Mouse (Mus musculus): ENCODE measurements at regions not wholly inside any gene's neighbourhood (a gene's known extent, or its start where the extent isn't known, plus 50 kb on each side); places are given as distances from the start of the nearest gene placed in this dataset.

GRCm38 (mm10) chr11:117586857-117587425, 67.1 kb upstream of the Tnrc6c start:
- DNase-seq (ENCODE audit: extremely low read depth, low read depth, low spot score): no peak

- DNase-seq (ENCODE audit: extremely low read depth, low read depth, low spot score): no peak
These were observed 65.1 kb upstream of the Tnrc6c start for GRCm38 (mm10) chr11:117589006-117589405.

GRCm38 (mm10) chr11:117589422-117589821, 64.7 kb upstream of the Tnrc6c start:
- no peak for DNase-seq (ENCODE audit: extremely low read depth, low read depth, low spot score)

- no peak for DNase-seq (ENCODE audit: extremely low read depth, low read depth, low spot score)
These were observed 61.5 kb upstream of the Tnrc6c start for GRCm38 (mm10) chr11:117592570-117592969.

- peak; percentile 68 for DNase-seq (ENCODE audit: extremely low read depth, low read depth, low spot score)
These were observed 57.9 kb upstream of the Tnrc6c start for GRCm38 (mm10) chr11:117596201-117596600.

GRCm38 (mm10) chr11:117597754-117598153, 56.3 kb upstream of the Tnrc6c start:
- DNase-seq (ENCODE audit: extremely low read depth, low read depth, low spot score): no peak

- DNase-seq (ENCODE audit: extremely low read depth, low read depth, low spot score): no peak
These were observed 55.9 kb upstream of the Tnrc6c start for GRCm38 (mm10) chr11:117598170-117598583.

GRCm38 (mm10) chr11:117598610-117599009, 55.5 kb upstream of the Tnrc6c start:
- DNase-seq (ENCODE audit: extremely low read depth, low read depth, low spot score): no peak

GRCm38 (mm10) chr11:117599049-117599787, 54.9 kb upstream of the Tnrc6c start:
- no peak for DNase-seq (ENCODE audit: extremely low read depth, low read depth, low spot score)

- DNase-seq (ENCODE audit: extremely low read depth, low read depth, low spot score): no peak
These were observed 54.3 kb upstream of the Tnrc6c start for GRCm38 (mm10) chr11:117599788-117600263.

GRCm38 (mm10) chr11:117601147-117601546, 52.9 kb upstream of the Tnrc6c start:
- DNase-seq (ENCODE audit: extremely low read depth, low read depth, low spot score): no peak

GRCm38 (mm10) chr11:117604019-117604418, 50.1 kb upstream of the Tnrc6c start:
- DNase-seq (ENCODE audit: extremely low read depth, low read depth, low spot score): no peak

All from fat pad, adult 2 months (tissue).